ENCODE assay signal across 14 mouse cellular contexts in genomic region chr16:46046906-46047305, GRCm38 (mm10).
"Had no signal": no experiment of that assay in that cellular context is flagged by ENCODE, and none has a peak within 500 bp of the region (broad histone marks: within the 10 kb centered on the region; RNA-seq: fewer than 3 reads in every experiment).

No protein-coding gene starts in this region.

- DNase-seq: cerebellum, postnatal 10 days; cerebellum, postnatal 14 days; cerebellum, postnatal 25 days; cerebellum, postnatal 36 days; embryo, embryonic 11 days; forebrain, postnatal 0 days; gastrocnemius, adult 2 months; gastrocnemius, postnatal 10 days; gastrocnemius, postnatal 14 days; gastrocnemius, postnatal 25 days; gastrocnemius, postnatal 36 days; heart, adult 11 months; heart, adult 18-20 months; heart, adult 2 months had no signal
